Mouse (Mus musculus) embryonic fibroblast, embryonic 13.5 days (primary cell): ENCODE data around the gene Tbce. TPM values are rescaled to one million over a fixed set of nuclear protein-coding genes. Genes with fewer than 3 reads are reported as not detected.

Experiments
- H3K27ac ChIP-seq: 2 replicates; pipeline ENCODE4 v1.5.1; 2012; ENCODE audit warnings: low read length, control low read depth, inconsistent platforms; ENCODE audit not compliant: insufficient read depth
- H3K4me1 ChIP-seq: 2 replicates; pipeline ENCODE4 v1.6.1; 2011; ENCODE audit warnings: low read length; ENCODE audit not compliant: control insufficient read depth, insufficient read depth
- H3K4me3 ChIP-seq: 2 replicates; pipeline ENCODE4 v1.5.1; 2011; ENCODE audit warnings: mild to moderate bottlenecking, control low read depth, low read length; ENCODE audit not compliant: insufficient read depth
- CTCF ChIP-seq: IDR thresholded peaks from 2 replicates; pipeline ENCODE4 v1.5.1; 2011; ENCODE audit warnings: mild to moderate bottlenecking, control low read depth, low read length, moderate library complexity, borderline replicate concordance; ENCODE audit not compliant: insufficient read depth
- POLR2A ChIP-seq: IDR thresholded peaks from 2 replicates; pipeline ENCODE4 v1.6.1; 2011; ENCODE audit warnings: low read depth, mild to moderate bottlenecking, control low read depth, low read length, moderate library complexity
- polyA plus RNA-seq: library from polyadenylated mRNA; stranded (reverse); fragments of >200 nt; gene quantifications from 2 replicates; pipeline ENCODE4 v1.2.4, GENCODE M21; 2011; ENCODE audit warnings: low read depth; ENCODE audit not compliant: missing spikeins, insufficient read length

The Tbce gene
- polyA plus RNA-seq, 1 experiment, result 79.8 TPM

- Histone ChIP-seq H3K27ac (no peak overlapping the region), H3K4me3 (no peak overlapping the region), H3K4me1 (no peaks in the 10 kb centered on the region)
- no peak for TF ChIP-seq CTCF
- TF ChIP-seq POLR2A, result no peak
Observed at GRCm38 (mm10) chr13:14014001-14014400, 25.4 kb downstream of the Tbce start.

GRCm38 (mm10) chr13:14011454-14011995 lies 27.9 kb downstream of the Tbce start:
- no peaks in the 10 kb centered on the region for H3K4me1 ChIP-seq
- no peak for TF ChIP-seq POLR2A
- TF ChIP-seq CTCF, result no peak
- H3K4me3 ChIP-seq, result no peak overlapping the region
- H3K27ac ChIP-seq, result no peak overlapping the region

DNA sequence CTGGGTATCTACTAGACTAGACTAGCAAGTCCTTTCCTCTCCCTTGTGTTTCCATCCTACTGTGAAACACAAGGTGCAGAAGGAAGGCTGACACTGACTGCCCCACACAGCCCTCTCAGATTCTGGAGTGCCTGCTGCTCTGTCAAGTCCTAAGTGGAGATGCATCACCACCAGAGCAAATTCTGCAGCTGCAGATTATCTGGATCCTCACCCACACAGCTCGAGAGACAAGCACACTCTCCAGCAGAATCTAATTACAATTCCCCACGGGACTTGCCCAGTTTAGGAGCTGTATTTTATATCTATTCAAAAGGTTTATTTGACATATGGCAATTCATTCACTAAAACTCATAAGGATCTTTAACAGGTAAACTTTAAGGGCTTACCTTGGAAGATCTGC lies 33.4 kb downstream of the Tbce start:
- no peak overlapping the region for H3K27ac ChIP-seq
- no peak for TF ChIP-seq POLR2A
- TF ChIP-seq CTCF, result no peak
- no peaks in the 10 kb centered on the region for H3K4me1 ChIP-seq
- H3K4me3 ChIP-seq, result no peak overlapping the region

DNA sequence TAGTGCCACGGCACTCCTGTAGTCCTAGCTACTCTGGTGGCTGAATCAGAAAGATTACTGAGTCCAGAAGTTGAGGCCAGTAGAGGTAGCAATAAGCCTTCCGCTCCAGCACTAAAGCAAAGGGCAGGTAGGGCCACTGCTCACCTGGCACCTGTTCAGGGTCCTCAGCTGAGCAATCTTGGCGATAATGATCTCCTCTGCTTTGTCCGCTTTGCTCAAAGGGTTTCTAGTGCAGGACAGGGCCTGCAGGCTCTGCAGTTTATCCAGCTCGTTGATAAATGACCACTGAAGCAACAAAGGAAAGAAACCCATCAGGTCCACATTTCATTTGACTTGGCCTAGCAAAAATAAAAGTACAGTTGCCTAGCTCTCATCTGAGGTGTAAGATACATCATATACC lies 34.4 kb downstream of the Tbce start:
- TF ChIP-seq CTCF, result no peak
- Histone ChIP-seq H3K4me3 (no peak overlapping the region), H3K4me1 (no peaks in the 10 kb centered on the region), H3K27ac (no peak overlapping the region)

DNA sequence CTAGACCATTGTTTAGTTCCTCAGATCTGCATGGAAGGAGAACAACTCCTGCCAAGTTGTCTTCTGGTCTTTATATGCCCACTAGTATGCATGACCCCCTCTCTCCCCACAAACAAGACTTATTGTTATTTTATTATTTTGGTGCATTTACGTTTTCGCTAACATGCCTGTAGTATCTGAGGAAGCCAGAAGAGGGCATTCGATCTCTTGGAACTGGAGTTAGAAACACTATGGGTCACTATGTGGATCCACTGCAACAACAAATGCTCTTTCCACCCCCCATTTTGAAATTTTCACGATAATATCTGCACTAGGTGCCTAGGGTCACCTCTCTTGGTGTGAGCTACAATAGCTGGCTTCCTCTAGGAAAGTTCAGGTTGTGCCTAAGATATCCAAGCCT lies 35.4 kb downstream of the Tbce start:
- no peak overlapping the region for H3K4me3 ChIP-seq
- no peak overlapping the region for H3K27ac ChIP-seq
- no peak for TF ChIP-seq POLR2A
- TF ChIP-seq CTCF, result no peak
- H3K4me1 ChIP-seq, result no peaks in the 10 kb centered on the region

- Histone ChIP-seq H3K4me3 (no peak overlapping the region), H3K27ac (no peak overlapping the region), H3K4me1 (no peaks in the 10 kb centered on the region)
- no peak for TF ChIP-seq CTCF
- no peak for TF ChIP-seq POLR2A
Observed at GRCm38 (mm10) chr13:14002706-14003105, 36.7 kb downstream of the Tbce start.

GRCm38 (mm10) chr13:13997476-13997875 lies 42.0 kb downstream of the Tbce start:
- Histone ChIP-seq H3K27ac (no peak overlapping the region), H3K4me3 (no peak overlapping the region), H3K4me1 (no peaks in the 10 kb centered on the region)
- TF ChIP-seq POLR2A (no peak), CTCF (no peak)

DNA sequence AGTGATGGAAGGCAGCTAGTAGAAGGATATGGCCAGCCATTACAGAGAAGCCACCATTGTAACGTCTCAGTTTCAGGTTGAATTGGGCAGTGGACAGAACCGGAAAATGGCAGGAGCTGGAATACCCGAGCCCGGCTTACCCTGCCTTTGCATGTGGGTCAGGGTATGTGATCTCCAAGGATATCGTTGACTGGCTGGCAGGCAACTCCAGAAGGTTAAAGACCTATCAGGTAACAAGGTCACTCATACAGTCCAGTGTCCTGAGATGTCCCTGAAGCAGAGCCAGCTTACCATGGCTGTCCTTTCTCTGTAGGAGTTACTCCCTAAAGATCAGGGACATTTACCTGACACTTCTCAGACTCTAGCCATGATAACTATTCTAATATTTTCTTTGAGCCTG lies 44.4 kb downstream of the Tbce start:
- Histone ChIP-seq H3K27ac (no peak overlapping the region), H3K4me3 (no peak overlapping the region), H3K4me1 (no peaks in the 10 kb centered on the region)
- TF ChIP-seq CTCF (no peak), POLR2A (no peak)

GRCm38 (mm10) chr13:13993041-13993440 lies 46.4 kb downstream of the Tbce start:
- Histone ChIP-seq H3K27ac (no peak overlapping the region), H3K4me3 (no peak overlapping the region), H3K4me1 (no peaks in the 10 kb centered on the region)
- TF ChIP-seq POLR2A (no peak), CTCF (no peak)

- no peak overlapping the region for H3K4me3 ChIP-seq
- no peak for TF ChIP-seq CTCF
- no peak for TF ChIP-seq POLR2A
Observed at GRCm38 (mm10) chr13:13990391-13990790, 49.0 kb downstream of the Tbce start.

DNA sequence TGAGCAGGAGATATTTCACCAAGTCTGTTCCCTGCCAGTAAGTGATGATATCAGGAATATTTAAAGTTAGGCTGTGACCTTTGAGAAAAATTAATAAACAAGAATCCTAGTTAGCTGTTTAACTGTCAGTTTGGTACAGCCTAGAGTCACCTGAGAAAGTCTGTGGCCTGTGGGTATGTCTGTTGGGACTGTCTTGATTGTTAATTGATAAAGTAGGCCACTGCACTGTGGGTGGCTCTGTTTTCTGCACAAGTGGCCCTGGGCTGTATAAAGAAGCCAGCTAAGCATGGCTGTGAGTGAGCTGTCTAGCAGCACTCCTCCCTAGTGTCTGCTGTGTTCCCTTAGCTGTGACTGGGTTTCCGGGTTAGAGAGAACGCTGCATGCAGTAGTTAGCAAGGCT lies 50.3 kb downstream of the Tbce start:
- no peak overlapping the region for H3K4me3 ChIP-seq
- no peaks in the 10 kb centered on the region for H3K4me1 ChIP-seq
- TF ChIP-seq POLR2A (no peak), CTCF (no peak)
- H3K27ac ChIP-seq, result no peak overlapping the region

More at GRCm38 (mm10) chr13:13990391-13990790, 49.0 kb downstream of the Tbce start:
- H3K27ac ChIP-seq, result no peak overlapping the region
- no peaks in the 10 kb centered on the region for H3K4me1 ChIP-seq
